Mouse (Mus musculus) intestine, embryonic 14.5 days (tissue): ENCODE measurements around the gene Mast4. TPM values are rescaled to one million over a fixed set of nuclear protein-coding genes. Genes with fewer than 3 reads are reported as not detected.

Experiments used
- ATAC-seq: fragments of 200-750 bp; cut with Nextera tagmentation; replicated peaks from 2 replicates; pipeline ENCODE4 v1.8.0; 2017; ENCODE audit warnings: low read depth, moderate number of reproducible peaks, moderate TSS enrichment, moderate library complexity; ENCODE audit not compliant: low FRiP score, low TSS enrichment
- DNase-seq: peaks from one replicate; pipeline ENCODE4 v3.0.0-alpha.2; 2018; ENCODE audit warnings: low spot score
- H3K27ac ChIP-seq: fragments of 300-500 bp; sonication (generic); 2 replicates; pipeline ENCODE4 v1.5.1; 2014; ENCODE audit warnings: low read depth, mild to moderate bottlenecking, control low read depth
- H3K27me3 ChIP-seq: fragments of 300-500 bp; sonication (generic); replicated peaks from 2 replicates; pipeline ENCODE4 v1.6.1; 2014; ENCODE audit warnings: low read length, control low read depth; ENCODE audit not compliant: control insufficient read depth, insufficient read depth
- H3K36me3 ChIP-seq: fragments of 300-500 bp; sonication (generic); 2 replicates; pipeline ENCODE4 v1.6.1; 2014; ENCODE audit warnings: low read length, control low read depth; ENCODE audit not compliant: control insufficient read depth, insufficient read depth
- H3K4me1 ChIP-seq: fragments of 300-500 bp; sonication (generic); replicated peaks from 2 replicates; pipeline ENCODE4 v1.6.1; 2014; ENCODE audit warnings: low read length, control low read depth, mixed read lengths; ENCODE audit not compliant: control insufficient read depth, insufficient read depth
- H3K4me2 ChIP-seq: fragments of 300-500 bp; sonication (generic); 2 replicates; pipeline ENCODE4 v1.6.1; 2014; ENCODE audit warnings: low read length
- H3K4me3 ChIP-seq: fragments of 300-500 bp; sonication (generic); 2 replicates; pipeline ENCODE4 v1.5.1; 2014; ENCODE audit warnings: low read depth, low read length, control low read depth, mixed read lengths
- H3K9ac ChIP-seq: fragments of 300-500 bp; sonication (generic); 2 replicates; pipeline ENCODE4 v1.6.1; 2014; ENCODE audit warnings: mild to moderate bottlenecking, low read length
- H3K9me3 ChIP-seq: fragments of 300-500 bp; sonication (generic); 2 replicates; pipeline ENCODE4 v1.6.1; 2016; ENCODE audit warnings: low read length, control low read depth; ENCODE audit not compliant: control insufficient read depth
- WGBS: fragments of 180-500 bp; shearing (Covaris S2); extraction: QIAGEN DNeasy Blood & Tissue Kit; methylation state at CpG from one replicate; pipeline ENCODE4 v1.1.7; 2014; 5-methylcytosine and 5-hydroxymethylcytosine counted together
- polyA plus RNA-seq: library from polyadenylated mRNA; unstranded; fragments of >200 nt; fragmentation: Nextera tagmentation; extraction: Ambion mirVana; gene quantifications from 2 replicates; pipeline ENCODE4 v1.2.1, GENCODE M21; 2014

Mast4 gene
- polyA plus RNA-seq, 1 experiment from 2014 or later, result 31.9 TPM

GRCm38 (mm10) chr13:102957508-102958272, 376.6 kb downstream of the Mast4 start:
- peak; percentile 60 for DNase-seq
- 4% methylated on average over 15 of the region's 15 CpGs for WGBS
- no peaks in the 10 kb centered on the region for H3K36me3 ChIP-seq
- no peak overlapping the region; the same call in 1 of the 2 replicates for H3K27ac ChIP-seq
- H3K27me3 ChIP-seq, result no peaks in the 10 kb centered on the region
- H3K4me1 ChIP-seq, result no peaks in the 10 kb centered on the region; the same call in 1 of the 2 replicates
- no peak overlapping the region for H3K9ac ChIP-seq
- peak overlapping the region; percentile 20 for H3K4me3 ChIP-seq
- H3K4me2 ChIP-seq, result peak overlapping the region; percentile 51
- no peak for ATAC-seq
- H3K9me3 ChIP-seq, result no peaks in the 10 kb centered on the region

GRCm38 (mm10) chr13:102955506-102955905, 378.8 kb downstream of the Mast4 start:
- Histone ChIP-seq H3K36me3 (no peaks in the 10 kb centered on the region), H3K9me3 (no peaks in the 10 kb centered on the region), H3K4me2 (no peak overlapping the region), H3K27me3 (no peaks in the 10 kb centered on the region), H3K4me1 (no peaks in the 10 kb centered on the region; the same call in 1 of the 2 replicates), H3K4me3 (no peak overlapping the region), H3K9ac (no peak overlapping the region), H3K27ac (no peak overlapping the region)
- no peak for ATAC-seq
- 69% methylated on average over 2 of the region's 2 CpGs for WGBS
- DNase-seq, result no peak

GRCm38 (mm10) chr13:102949756-102950155, 384.5 kb downstream of the Mast4 start:
- H3K27ac ChIP-seq, result no peak overlapping the region
- WGBS, result 78% methylated on average over 7 of the region's 7 CpGs
- ATAC-seq, result no peak
- H3K4me2 ChIP-seq, result no peak overlapping the region
- H3K4me1 ChIP-seq, result no peaks in the 10 kb centered on the region
- no peak overlapping the region for H3K4me3 ChIP-seq
- DNase-seq, result no peak
- no peak overlapping the region for H3K9ac ChIP-seq
- H3K36me3 ChIP-seq, result no peaks in the 10 kb centered on the region
- no peaks in the 10 kb centered on the region for H3K9me3 ChIP-seq
- no peaks in the 10 kb centered on the region for H3K27me3 ChIP-seq

GRCm38 (mm10) chr13:102948966-102949365, 385.3 kb downstream of the Mast4 start:
- WGBS, result 83% methylated on average over 3 of the region's 3 CpGs
- no peak for DNase-seq
- H3K4me3 ChIP-seq, result no peak overlapping the region
- no peaks in the 10 kb centered on the region for H3K36me3 ChIP-seq
- H3K27me3 ChIP-seq, result no peaks in the 10 kb centered on the region
- H3K4me2 ChIP-seq, result no peak overlapping the region
- no peaks in the 10 kb centered on the region for H3K9me3 ChIP-seq
- H3K27ac ChIP-seq, result no peak overlapping the region
- H3K9ac ChIP-seq, result no peak overlapping the region
- H3K4me1 ChIP-seq, result no peaks in the 10 kb centered on the region
- no peak for ATAC-seq

- ATAC-seq (no peak), DNase-seq (no peak)
- H3K4me3 ChIP-seq, result no peak overlapping the region
- no peak overlapping the region for H3K9ac ChIP-seq
- H3K27me3 ChIP-seq, result no peaks in the 10 kb centered on the region
- no peak overlapping the region for H3K27ac ChIP-seq
- 73% methylated on average over 2 of the region's 2 CpGs for WGBS
- H3K4me1 ChIP-seq, result no peaks in the 10 kb centered on the region
- H3K36me3 ChIP-seq, result no peaks in the 10 kb centered on the region
- H3K4me2 ChIP-seq, result no peak overlapping the region
- H3K9me3 ChIP-seq, result no peaks in the 10 kb centered on the region
These were observed 386.8 kb downstream of the Mast4 start for GRCm38 (mm10) chr13:102947546-102947945.

- Histone ChIP-seq H3K27me3 (no peaks in the 10 kb centered on the region), H3K9ac (no peak overlapping the region), H3K4me2 (no peak overlapping the region), H3K36me3 (no peaks in the 10 kb centered on the region), H3K4me1 (no peaks in the 10 kb centered on the region), H3K27ac (no peak overlapping the region), H3K4me3 (no peak overlapping the region), H3K9me3 (no peaks in the 10 kb centered on the region)
- DNase-seq (no peak), ATAC-seq (no peak)
- WGBS, result 73% methylated on average over 13 of the region's 13 CpGs
These were observed 388.1 kb downstream of the Mast4 start for GRCm38 (mm10) chr13:102946024-102946821.

GRCm38 (mm10) chr13:102945450-102945849, 388.8 kb downstream of the Mast4 start:
- Histone ChIP-seq H3K27me3 (no peaks in the 10 kb centered on the region), H3K4me1 (no peaks in the 10 kb centered on the region), H3K27ac (no peak overlapping the region), H3K9ac (no peak overlapping the region), H3K9me3 (no peaks in the 10 kb centered on the region), H3K36me3 (no peaks in the 10 kb centered on the region), H3K4me2 (no peak overlapping the region), H3K4me3 (no peak overlapping the region)
- DNase-seq, result no peak
- 86% methylated on average over 7 of the region's 7 CpGs for WGBS
- ATAC-seq, result no peak

- H3K4me1 ChIP-seq, result no peaks in the 10 kb centered on the region
- no peak overlapping the region for H3K4me3 ChIP-seq
- H3K4me2 ChIP-seq, result no peak overlapping the region
- H3K9ac ChIP-seq, result no peak overlapping the region
- no peaks in the 10 kb centered on the region for H3K27me3 ChIP-seq
- DNase-seq (no peak), ATAC-seq (no peak)
- 84% methylated on average over 4 of the region's 4 CpGs for WGBS
- no peaks in the 10 kb centered on the region for H3K9me3 ChIP-seq
- no peak overlapping the region for H3K27ac ChIP-seq
- H3K36me3 ChIP-seq, result no peaks in the 10 kb centered on the region
These were observed 389.8 kb downstream of the Mast4 start for GRCm38 (mm10) chr13:102944516-102944915.
